Mouse (Mus musculus) v-Abl transformed pro-B cells (cell line): ENCODE results near the gene Msh5.
"Not testable (repeated sequence)": the region's sequence is repeated elsewhere in the genome, so short reads cannot be mapped to it uniquely, and the experiment has no call there.

ENCODE experiments used
- in situ Hi-C, 2 experiments: fragments of 400-800 bp; cut with MboI; formaldehyde crosslinking; loops; one replicate each; pipeline ENCODE4 v1.15.1; 2025; ENCODE audit not compliant: unreplicated experiment in 2 of 2

The Msh5 gene

GRCm38 (mm10) chr17:35012430-35012829 is 34.1 kb downstream of the Msh5 start:
- in situ Hi-C loops = no loop called here

- in situ Hi-C loops = no loop called here
Measured at GRCm38 (mm10) chr17:35011440-35011839, 35.1 kb downstream of the Msh5 start.

- in situ Hi-C loops = loop anchor here in 1 of 2 experiments (10.0 kb wide), 1 partner anchor 225 kb away; the partner anchor contains the start of genes Atp6v1g2 and Nfkbil1
Measured at GRCm38 (mm10) chr17:35009586-35009985, 37.0 kb downstream of the Msh5 start.

GRCm38 (mm10) chr17:35007387-35007991 is 39.1 kb downstream of the Msh5 start:
- in situ Hi-C loops = loop anchor here in 1 of 2 experiments (10.0 kb wide), 1 partner anchor 227 kb away; the partner anchor contains the start of genes Atp6v1g2 and Nfkbil1

GRCm38 (mm10) chr17:35005902-35006301 is 40.6 kb downstream of the Msh5 start:
- in situ Hi-C loops = loop anchor here in 1 of 2 experiments (10.0 kb wide), 1 partner anchor 229 kb away; the partner anchor contains the start of genes Atp6v1g2 and Nfkbil1

- in situ Hi-C loops = loop anchor here in 1 of 2 experiments (10.0 kb wide), 1 partner anchor 230 kb away; the partner anchor contains the start of genes Atp6v1g2 and Nfkbil1
Measured at GRCm38 (mm10) chr17:35005158-35005557, 41.4 kb downstream of the Msh5 start.

- in situ Hi-C loops = loop anchor here in 1 of 2 experiments (10.0 kb wide), 1 partner anchor 231 kb away; the partner anchor contains the start of genes Atp6v1g2 and Nfkbil1
Measured at GRCm38 (mm10) chr17:35004075-35004717, 42.3 kb downstream of the Msh5 start.

GRCm38 (mm10) chr17:35003022-35003838 is 43.3 kb downstream of the Msh5 start:
- in situ Hi-C loops = loop anchor here in 1 of 2 experiments (10.0 kb wide), 1 partner anchor 232 kb away; the partner anchor contains the start of genes Atp6v1g2 and Nfkbil1

- in situ Hi-C loops = loop anchor here in 1 of 2 experiments (10.0 kb wide), 1 partner anchor 232 kb away; the partner anchor contains the start of genes Atp6v1g2 and Nfkbil1
Measured at GRCm38 (mm10) chr17:35002153-35002865, 44.2 kb downstream of the Msh5 start.

- in situ Hi-C loops = loop anchor here in 1 of 2 experiments (10.0 kb wide), 1 partner anchor 233 kb away; the partner anchor contains the start of genes Atp6v1g2 and Nfkbil1
Measured at GRCm38 (mm10) chr17:35001452-35002152, 44.9 kb downstream of the Msh5 start.

GRCm38 (mm10) chr17:35000717-35001451 is 45.7 kb downstream of the Msh5 start, which contains the start of gene Vars:
Gene Vars, plus strand, starts transcription at chr17:35000987.
- in situ Hi-C loops = loop anchor here in 1 of 2 experiments (10.0 kb wide), 1 partner anchor 234 kb away; the partner anchor contains the start of genes Atp6v1g2 and Nfkbil1

GRCm38 (mm10) chr17:34999871-35000716 is 46.5 kb downstream of the Msh5 start:
- in situ Hi-C loops = loop anchor here in 1 of 2 experiments (10.0 kb wide), 1 partner anchor 235 kb away; the partner anchor contains the start of genes Atp6v1g2 and Nfkbil1

GRCm38 (mm10) chr17:34998526-34999430 is 47.8 kb downstream of the Msh5 start:
- in situ Hi-C loops = no loop called here

- in situ Hi-C loops = no loop called here
Measured at GRCm38 (mm10) chr17:34997142-34997483, 49.4 kb downstream of the Msh5 start.

- in situ Hi-C loops = no loop called here
Measured at GRCm38 (mm10) chr17:34996411-34997141, 50.0 kb downstream of the Msh5 start.

- in situ Hi-C loops = not testable (repeated sequence)
Measured at GRCm38 (mm10) chr17:34995927-34996326, 50.6 kb downstream of the Msh5 start.
